Mouse (Mus musculus): Measurements from ENCODE around the gene Adipor1. TPM values are rescaled to one million over a fixed set of nuclear protein-coding genes. Genes with fewer than 3 reads are reported as not detected.

Gene Adipor1
- total and polyA plus RNA-seq, 2 experiments from 2014 or later: 68.2 to 82.0 TPM

- no peak overlapping the region for H3K9ac ChIP-seq
- TF ChIP-seq CTCF (IDR thresholded peaks at IDR 0.05; ENCODE audit: low read depth): no peak
- no peaks in the 10 kb centered on the region for H3K36me3 ChIP-seq (ENCODE audit: insufficient read depth)
- H3K27ac ChIP-seq (ENCODE audit: low read depth, low read length): no peak overlapping the region
- 0 out of 2 replicates have a peak, but pooled peaks cover 8% of the 10 kb centered on the region for H3K4me1 ChIP-seq (ENCODE audit: insufficient read depth)
- no peak overlapping the region for H3K4me3 ChIP-seq (ENCODE audit: low read depth, low read length)
- WGBS: 90% methylated on average over 4 of the region's 4 CpGs
- no peak for DNase-seq
- no peaks in the 10 kb centered on the region for H3K9me3 ChIP-seq (ENCODE audit: low read length)
- H3K4me2 ChIP-seq (ENCODE audit: low read depth): no peak overlapping the region
- no peaks in the 10 kb centered on the region for H3K27me3 ChIP-seq (ENCODE audit: insufficient read depth, low read length)
- no peak for ATAC-seq
Observed at GRCm38 (mm10) chr1:134384581-134384980, 30.6 kb upstream of the Adipor1 start.

- Histone ChIP-seq H3K9ac (no peak overlapping the region), H3K4me3 (ENCODE audit: low read depth, low read length) (no peak overlapping the region), H3K4me2 (ENCODE audit: low read depth) (no peak overlapping the region), H3K36me3 (ENCODE audit: insufficient read depth) (no peaks in the 10 kb centered on the region), H3K27ac (ENCODE audit: low read depth, low read length) (no peak overlapping the region), H3K9me3 (ENCODE audit: low read length) (no peaks in the 10 kb centered on the region), H3K27me3 (ENCODE audit: insufficient read depth, low read length) (no peaks in the 10 kb centered on the region), H3K4me1 (ENCODE audit: insufficient read depth) (0 out of 2 replicates have a peak, but pooled peaks cover 8% of the 10 kb centered on the region)
- ATAC-seq (no peak), DNase-seq (no peak)
- TF ChIP-seq CTCF (IDR thresholded peaks at IDR 0.05; ENCODE audit: low read depth): no peak
Observed at GRCm38 (mm10) chr1:134385176-134385575, 30.0 kb upstream of the Adipor1 start.

GRCm38 (mm10) chr1:134385666-134386065, 29.5 kb upstream of the Adipor1 start, which contains the start of gene 4933406M09Rik:
TSS of gene 4933406M09Rik (plus strand) at chr1:134385940.
- Histone ChIP-seq H3K27ac (ENCODE audit: low read depth, low read length) (no peak within 1 kb of the TSS), H3K4me2 (ENCODE audit: low read depth) (no peak within 1 kb of the TSS), H3K27me3 (ENCODE audit: insufficient read depth, low read length) (no peaks in the 10 kb centered on the region), H3K4me1 (ENCODE audit: insufficient read depth) (0 out of 2 replicates have a peak, but pooled peaks cover 8% of the 10 kb centered on the region), H3K4me3 (ENCODE audit: low read depth, low read length) (no peak within 1 kb of the TSS), H3K36me3 (ENCODE audit: insufficient read depth) (no peaks in the 10 kb centered on the region), H3K9me3 (ENCODE audit: low read length) (no peaks in the 10 kb centered on the region), H3K9ac (no peak within 1 kb of the TSS)
- DNase-seq (no peak), ATAC-seq (no peak)
- TF ChIP-seq CTCF (IDR thresholded peaks at IDR 0.05; ENCODE audit: low read depth): no peak
- WGBS: 100% methylated on average over 1 of the region's 1 CpGs

GRCm38 (mm10) chr1:134393827-134394226, 21.4 kb upstream of the Adipor1 start:
- no peak overlapping the region for H3K9ac ChIP-seq
- no peaks in the 10 kb centered on the region for H3K9me3 ChIP-seq (ENCODE audit: low read length)
- TF ChIP-seq CTCF (IDR thresholded peaks at IDR 0.05; ENCODE audit: low read depth): no peak
- H3K27ac ChIP-seq (ENCODE audit: low read depth, low read length): no peak overlapping the region
- no peaks in the 10 kb centered on the region for H3K4me1 ChIP-seq (ENCODE audit: insufficient read depth)
- 64% methylated on average over 5 of the region's 5 CpGs for WGBS
- no peaks in the 10 kb centered on the region for H3K27me3 ChIP-seq (ENCODE audit: insufficient read depth, low read length)
- no peaks in the 10 kb centered on the region for H3K36me3 ChIP-seq (ENCODE audit: insufficient read depth)
- no peak overlapping the region for H3K4me3 ChIP-seq (ENCODE audit: low read depth, low read length)
- DNase-seq (no peak), ATAC-seq (no peak)
- H3K4me2 ChIP-seq (ENCODE audit: low read depth): no peak overlapping the region

- 92% methylated on average over 12 of the region's 12 CpGs for WGBS
Observed at GRCm38 (mm10) chr1:134398210-134398609, 17.0 kb upstream of the Adipor1 start.

GRCm38 (mm10) chr1:134399735-134400134, 15.4 kb upstream of the Adipor1 start:
- H3K27ac ChIP-seq (ENCODE audit: low read depth, low read length): no peak overlapping the region
- H3K4me3 ChIP-seq (ENCODE audit: low read depth, low read length): no peak overlapping the region
- H3K36me3 ChIP-seq (ENCODE audit: insufficient read depth): no peaks in the 10 kb centered on the region
- no peaks in the 10 kb centered on the region for H3K4me1 ChIP-seq (ENCODE audit: insufficient read depth)
- H3K27me3 ChIP-seq (ENCODE audit: insufficient read depth, low read length): no peaks in the 10 kb centered on the region
- H3K9me3 ChIP-seq (ENCODE audit: low read length): no peaks in the 10 kb centered on the region
- no peak for ATAC-seq
- DNase-seq: no peak
- 63% methylated on average over 5 of the region's 5 CpGs for WGBS
- H3K4me2 ChIP-seq (ENCODE audit: low read depth): no peak overlapping the region
- no peak for TF ChIP-seq CTCF (IDR thresholded peaks at IDR 0.05; ENCODE audit: low read depth)
- no peak overlapping the region for H3K9ac ChIP-seq

More at GRCm38 (mm10) chr1:134398210-134398609, 17.0 kb upstream of the Adipor1 start:
- Histone ChIP-seq H3K9ac (no peak overlapping the region), H3K9me3 (ENCODE audit: low read length) (no peaks in the 10 kb centered on the region), H3K4me1 (ENCODE audit: insufficient read depth) (no peaks in the 10 kb centered on the region), H3K4me3 (ENCODE audit: low read depth, low read length) (no peak overlapping the region), H3K27ac (ENCODE audit: low read depth, low read length) (no peak overlapping the region), H3K4me2 (ENCODE audit: low read depth) (no peak overlapping the region), H3K36me3 (ENCODE audit: insufficient read depth) (no peaks in the 10 kb centered on the region), H3K27me3 (ENCODE audit: insufficient read depth, low read length) (no peaks in the 10 kb centered on the region)
- no peak for TF ChIP-seq CTCF (IDR thresholded peaks at IDR 0.05; ENCODE audit: low read depth)
- no peak for DNase-seq
- ATAC-seq: no peak

- H3K4me1 ChIP-seq (ENCODE audit: insufficient read depth): no peaks in the 10 kb centered on the region
- WGBS: 1% methylated on average over 43 of the region's 43 CpGs
Observed at GRCm38 (mm10) chr1:134405509-134406413, 9.4 kb upstream of the Adipor1 start, which contains the start of gene Cyb5r1. TSS of gene Cyb5r1 (plus strand) at chr1:134405559.

More at GRCm38 (mm10) chr1:134405509-134406413, 9.4 kb upstream of the Adipor1 start, which contains the start of gene Cyb5r1:
- Histone ChIP-seq H3K9ac (peak within 1 kb of the TSS; percentile 70), H3K9me3 (ENCODE audit: low read length) (no peaks in the 10 kb centered on the region), H3K27me3 (ENCODE audit: insufficient read depth, low read length) (no peaks in the 10 kb centered on the region), H3K4me3 (ENCODE audit: low read depth, low read length) (peak within 1 kb of the TSS; percentile 67), H3K36me3 (ENCODE audit: insufficient read depth) (0 out of 2 replicates have a peak, but pooled peaks cover 9% of the 10 kb centered on the region), H3K4me2 (ENCODE audit: low read depth) (peak within 1 kb of the TSS; percentile 94), H3K27ac (ENCODE audit: low read depth, low read length) (no peak within 1 kb of the TSS)
- DNase-seq (peak; percentile 68), ATAC-seq (peak; percentile 94)
- TF ChIP-seq CTCF (IDR thresholded peaks at IDR 0.05; ENCODE audit: low read depth): no peak

Measured in forebrain, postnatal 0 days (tissue).